9 mouse cellular contexts compared by ENCODE assay signal in genomic region chr13:53008489-53009184, GRCm38 (mm10). TPM values are rescaled to one million over a fixed set of nuclear protein-coding genes. Genes with fewer than 3 reads are reported as not detected.
DNase-seq lines count a peak whose midpoint lies in the region; ATAC-seq lines count a peak whose summit lies in the region.
"Had no signal": no experiment of that assay in that cellular context is flagged by ENCODE, and none has a peak within 500 bp of the region (broad histone marks: within the 10 kb centered on the region; RNA-seq: fewer than 3 reads in every experiment).

No protein-coding gene starts in this region.

- H3K9ac ChIP-seq in forebrain, embryonic 11.5 days (ENCODE audit: low read length): no peak overlapping the region

- no peak overlapping the region for H3K4me3 ChIP-seq in forebrain, embryonic 11.5 days (ENCODE audit: low read depth, low read length)

- intact Hi-C loops in heart, postnatal 10 days (cut with DNase I): loop anchor here (2.0 kb wide), 1 partner anchor 60 kb away; no protein-coding TSS in a partner anchor

- no peak overlapping the region for H3K27ac ChIP-seq in forebrain, embryonic 11.5 days (ENCODE audit: low read depth, low read length)
- H3K27ac ChIP-seq: macrophage had no signal

- peak; percentile 15 for DNase-seq in right cerebral cortex, adult 18-20 months
- DNase-seq in right cerebral cortex, postnatal 36 days (ENCODE audit: low spot score in 2 of 2): no peak
- DNase-seq in cerebellum, postnatal 36 days: peak; percentile 48 to 54
- DNase-seq in heart, postnatal 10 days: peak; percentile 88 to 89
- peak; percentile 18 for DNase-seq in ovary, postnatal 14 days (ENCODE audit: low spot score)
- no peak for DNase-seq in spleen, postnatal 14 days (ENCODE audit: low spot score in 2 of 2)
- no peak for DNase-seq in forebrain, embryonic 11.5 days (ENCODE audit: low spot score)
- DNase-seq in embryo, embryonic 11 days: no peak

- no peaks in the 10 kb centered on the region for H3K36me3 ChIP-seq in forebrain, embryonic 11.5 days (ENCODE audit: control insufficient read depth, insufficient read depth, low read length)

- WGBS in forebrain, embryonic 11.5 days: 87% methylated on average over 7 of the region's 7 CpGs

- no peak overlapping the region for H3K4me2 ChIP-seq in forebrain, embryonic 11.5 days (ENCODE audit: low read depth, low read length, severe bottlenecking)

- ATAC-seq in forebrain, embryonic 11.5 days (replicated peaks; ENCODE audit: low FRiP score): no peak

- peaks cover 6% of the 10 kb centered on the region; the same call in 1 of the 2 replicates for H3K4me1 ChIP-seq in forebrain, embryonic 11.5 days (replicated peaks; ENCODE audit: control insufficient read depth, insufficient read depth, low read length)

- H3K9me3 ChIP-seq in forebrain, embryonic 11.5 days (ENCODE audit: control insufficient read depth, low read length): no peaks in the 10 kb centered on the region

- H3K27me3 ChIP-seq in forebrain, embryonic 11.5 days (ENCODE audit: control insufficient read depth, insufficient read depth, low read length): no peaks in the 10 kb centered on the region; the same call in 1 of the 2 replicates

RNA-seq across cellular contexts. Expression of gene Nfil3, which starts 27.8 kb away (rescaled TPM):
- 10 to 100 TPM; 27.3 to 27.9 TPM for total RNA-seq in heart, postnatal 10 days (2021)
- polyA plus RNA-seq in forebrain, embryonic 11.5 days (2014; fragmentation: Nextera tagmentation; extraction: Ambion mirVana): 16.1 and 17.8 TPM in 2 replicates

Comparison
In these comparisons a context has a peak if more than half of its experiments do, and no peak if none do; other contexts are left out.
1. DNase-seq: peak in right cerebral cortex, adult 18-20 months (single experiment), cerebellum, postnatal 36 days (2 of 2), heart, postnatal 10 days (2 of 2) and ovary, postnatal 14 days (single experiment); none in right cerebral cortex, postnatal 36 days (0 of 2), spleen, postnatal 14 days (0 of 2), forebrain, embryonic 11.5 days (single experiment) and embryo, embryonic 11 days (single experiment).